Mouse (Mus musculus) embryo, embryonic 10.5 days (tissue): Measurements from ENCODE around the gene Malsu1.

Source experiments
- DNase-seq: peaks from one replicate; pipeline ENCODE4 v3.0.0-alpha.2; 2015; ENCODE audit warnings: low spot score

Malsu1 gene

DNA sequence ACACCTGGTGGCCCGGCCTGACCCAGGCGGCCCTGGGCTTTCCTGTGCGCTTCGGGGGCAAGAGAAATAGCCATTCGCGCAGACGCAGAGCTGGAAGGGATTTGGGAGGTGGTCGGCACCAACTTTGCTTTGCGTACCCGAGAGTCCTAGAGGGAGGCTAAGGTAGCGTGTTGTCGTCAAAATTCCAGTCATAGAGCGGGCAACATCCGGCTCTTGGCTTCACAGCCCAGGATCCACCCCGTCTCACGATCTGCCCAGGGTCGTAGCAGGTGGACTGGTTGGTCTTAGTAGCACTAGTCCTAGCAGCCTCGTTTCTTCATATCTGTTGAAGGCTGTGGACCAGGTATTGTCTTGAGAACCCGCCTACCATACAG, 509 bp downstream of the Malsu1 start:
- peak; percentile 41 for DNase-seq

DNA sequence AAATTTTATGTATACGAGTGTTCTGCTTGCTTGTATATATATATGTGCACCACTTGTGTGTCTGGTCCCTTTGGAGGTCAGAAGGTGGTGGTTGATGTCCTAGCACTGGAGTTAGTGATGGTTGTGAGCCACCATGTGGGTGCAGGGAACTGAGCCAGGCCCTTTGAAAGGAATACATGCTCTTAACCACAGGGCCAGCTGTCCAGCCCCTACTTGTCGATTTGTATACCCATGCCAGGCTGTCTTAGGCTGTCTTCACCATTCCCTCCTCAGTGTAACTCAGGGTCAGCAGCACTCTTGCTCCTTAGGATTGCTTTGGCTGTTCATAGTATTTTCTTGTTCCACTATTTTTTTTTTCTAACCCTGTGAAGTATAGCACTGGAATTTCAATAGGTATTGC, 4.3 kb downstream of the Malsu1 start:
- no peak for DNase-seq

DNA sequence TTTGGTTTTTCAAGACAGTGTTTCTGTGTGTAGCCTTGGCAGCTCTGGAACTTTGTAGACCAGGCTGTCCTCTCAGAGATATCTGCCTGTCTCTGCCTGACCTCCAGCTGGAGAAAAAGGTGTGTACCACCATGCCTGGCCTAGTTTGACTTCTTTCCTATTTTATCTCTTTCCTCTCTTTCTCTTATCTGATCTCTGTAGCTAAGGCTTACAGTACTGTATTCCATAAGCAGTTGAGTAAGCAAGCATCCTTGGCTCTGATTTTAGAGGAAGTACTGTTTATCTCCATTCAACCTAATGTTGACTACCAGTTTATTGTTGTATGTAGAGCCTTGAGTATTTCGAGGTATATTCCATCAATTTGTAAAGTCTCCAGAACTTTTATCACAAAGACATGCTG, 5.7 kb downstream of the Malsu1 start:
- DNase-seq, result no peak

DNA sequence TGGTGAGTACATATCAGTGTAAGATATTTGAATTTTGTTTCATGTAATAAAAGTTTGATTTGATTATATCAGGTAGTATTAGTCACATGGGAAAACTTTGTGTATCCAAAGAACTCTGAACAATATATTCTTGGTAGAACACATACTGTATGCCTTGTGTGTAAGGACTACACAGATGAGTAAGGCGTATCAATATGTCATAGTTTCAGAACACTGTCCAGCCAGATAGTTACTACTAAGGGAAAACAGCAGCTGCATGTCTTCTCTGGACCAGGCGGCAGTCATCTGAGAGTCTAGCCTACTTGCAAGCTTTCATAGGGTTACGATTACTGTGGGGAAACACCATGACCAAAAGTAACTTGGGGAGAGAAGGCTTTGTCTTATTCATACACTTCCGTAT, 9.4 kb downstream of the Malsu1 start:
- DNase-seq, result no peak

DNA sequence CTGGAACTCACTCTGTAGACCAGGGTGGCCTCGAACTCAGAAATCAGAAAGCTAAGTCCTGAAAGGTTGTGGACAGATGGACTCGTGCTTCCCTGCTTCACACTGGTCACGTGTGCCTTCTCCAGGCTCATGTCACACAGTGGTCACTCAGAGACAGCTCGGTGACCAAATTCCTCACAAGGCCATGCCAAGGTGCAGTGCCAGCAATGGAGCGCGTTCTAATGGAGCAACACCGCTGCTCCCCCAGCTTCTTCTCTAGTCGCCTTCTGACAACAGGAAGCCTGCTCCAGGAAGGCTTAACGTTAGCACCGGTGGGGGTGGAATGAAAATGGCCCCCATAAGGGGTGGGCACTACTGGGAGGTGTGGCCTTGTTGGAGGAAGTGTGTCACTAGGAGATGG, 21.4 kb downstream of the Malsu1 start:
- DNase-seq, result no peak

DNA sequence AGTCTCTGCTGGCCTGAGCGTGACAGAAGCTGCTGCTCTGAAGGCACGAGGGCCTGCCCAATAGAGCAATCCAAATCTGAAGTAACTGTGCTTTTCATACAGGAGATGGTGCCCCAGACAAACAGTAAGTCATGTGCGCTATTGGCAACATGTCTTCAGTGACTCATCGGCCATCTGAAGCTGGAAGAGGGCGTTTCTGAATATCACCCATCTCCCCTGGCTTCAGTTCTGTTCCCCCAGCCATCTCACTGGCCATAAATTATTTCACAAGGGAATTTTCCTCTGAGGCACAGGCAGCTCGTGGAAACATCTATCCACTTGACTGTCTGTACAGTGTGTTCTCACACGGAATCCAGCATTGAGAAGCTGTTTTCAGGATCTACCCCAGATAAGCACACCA, 22.8 kb downstream of the Malsu1 start:
- DNase-seq, result no peak

DNA sequence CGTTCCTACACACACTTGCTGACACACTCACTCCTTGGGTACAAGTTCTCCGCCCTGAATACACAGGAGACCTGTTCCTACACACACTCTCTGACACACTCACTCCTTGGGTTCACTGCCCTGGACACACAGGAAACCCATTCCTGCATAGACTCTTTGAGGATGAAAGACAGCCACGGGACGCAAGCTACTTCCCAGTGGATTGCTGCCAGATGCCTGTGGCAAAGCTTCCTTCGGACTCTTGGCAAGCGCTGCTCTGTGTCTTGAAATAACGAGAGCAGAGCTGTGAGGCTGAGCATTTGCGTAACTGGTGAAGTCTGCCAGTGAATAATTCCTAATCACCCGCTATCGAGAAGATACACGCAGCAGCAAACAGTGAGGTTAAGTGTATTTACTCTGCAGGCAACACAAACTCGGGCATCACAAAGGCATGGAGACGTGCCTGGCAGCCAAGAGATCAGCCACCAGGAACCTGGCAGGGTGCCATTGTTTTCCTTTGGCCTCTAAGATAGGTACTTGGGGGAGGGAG, 23.4 kb downstream of the Malsu1 start:
- no peak for DNase-seq

DNA sequence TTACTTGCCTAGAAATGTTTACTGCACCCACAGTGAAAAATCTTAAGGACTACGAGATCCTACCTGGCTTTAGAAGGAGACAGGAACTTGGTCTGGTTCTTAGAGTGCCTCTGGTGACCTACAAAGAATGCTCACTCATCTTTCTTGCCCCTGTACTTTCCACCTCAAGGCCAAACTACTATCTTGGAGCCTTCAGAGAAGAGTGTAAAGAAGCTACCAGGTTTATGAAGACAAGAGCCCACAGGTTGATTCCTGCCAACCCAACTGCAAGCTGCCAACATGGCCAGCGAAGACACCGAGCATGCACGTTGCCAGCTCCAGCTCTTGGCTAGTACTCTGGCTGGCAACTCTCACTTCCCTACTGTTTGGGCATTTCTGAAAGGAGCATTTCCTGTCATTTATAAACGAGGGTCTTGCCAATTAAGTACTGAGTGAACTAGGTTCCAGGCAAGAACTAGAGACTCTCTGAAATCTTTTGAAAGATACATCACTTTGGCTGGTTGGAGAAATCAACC, 24.1 kb downstream of the Malsu1 start:
- DNase-seq, result no peak

DNA sequence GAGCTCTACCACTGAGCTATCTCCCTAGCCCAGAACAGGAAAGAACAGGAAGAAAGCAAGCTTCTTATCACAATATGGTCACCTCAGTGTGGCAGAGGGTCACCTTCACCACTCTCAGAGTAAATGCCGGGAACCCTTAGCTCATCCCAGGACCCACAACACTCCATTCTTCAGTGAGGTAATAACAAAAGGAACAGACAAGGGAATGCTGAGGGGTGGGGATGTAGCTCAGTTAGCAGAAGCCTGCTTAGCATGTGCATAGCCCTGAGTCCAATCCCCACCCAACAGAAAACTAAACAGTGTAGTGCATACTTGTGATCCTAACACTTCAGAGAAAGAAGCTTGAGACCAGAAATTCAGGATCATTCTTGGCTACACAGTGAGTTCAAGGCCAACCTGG, 25.5 kb downstream of the Malsu1 start:
- DNase-seq, result no peak

DNA sequence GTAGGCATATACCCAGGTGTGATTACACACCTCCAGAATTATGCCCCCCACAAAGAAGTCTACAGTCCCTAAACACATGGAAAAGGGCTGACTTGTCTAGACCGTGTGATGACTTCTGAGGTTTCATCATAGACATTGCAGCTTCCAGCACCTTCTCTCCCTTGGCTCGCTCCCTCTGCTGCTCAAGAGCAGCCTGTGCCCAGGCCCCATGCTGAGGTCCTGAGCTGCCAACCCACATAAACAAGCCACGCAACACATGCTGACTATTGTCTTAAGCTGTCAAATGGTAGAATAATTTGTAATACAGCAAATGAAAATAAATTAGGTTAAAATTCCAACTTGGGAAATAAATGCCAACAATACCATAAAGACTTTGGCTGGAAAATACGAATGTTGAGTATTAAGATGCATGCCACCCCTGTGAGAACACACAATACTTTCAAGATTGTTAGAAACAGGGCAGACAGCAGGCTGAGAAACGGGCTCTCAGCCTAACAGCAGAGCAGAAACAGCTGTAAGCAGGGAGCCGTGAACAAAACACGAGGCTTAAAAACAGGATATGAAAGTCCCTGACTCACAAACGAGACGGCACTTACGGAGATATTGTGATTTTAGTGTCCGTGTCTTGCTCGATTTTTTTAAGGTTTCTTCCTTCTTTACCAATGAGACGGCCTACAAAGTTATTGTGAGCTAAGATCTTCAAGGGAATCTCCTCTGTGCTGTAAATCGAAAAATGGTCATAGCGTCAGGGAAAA, 33.3 kb downstream of the Malsu1 start:
- no peak for DNase-seq

DNA sequence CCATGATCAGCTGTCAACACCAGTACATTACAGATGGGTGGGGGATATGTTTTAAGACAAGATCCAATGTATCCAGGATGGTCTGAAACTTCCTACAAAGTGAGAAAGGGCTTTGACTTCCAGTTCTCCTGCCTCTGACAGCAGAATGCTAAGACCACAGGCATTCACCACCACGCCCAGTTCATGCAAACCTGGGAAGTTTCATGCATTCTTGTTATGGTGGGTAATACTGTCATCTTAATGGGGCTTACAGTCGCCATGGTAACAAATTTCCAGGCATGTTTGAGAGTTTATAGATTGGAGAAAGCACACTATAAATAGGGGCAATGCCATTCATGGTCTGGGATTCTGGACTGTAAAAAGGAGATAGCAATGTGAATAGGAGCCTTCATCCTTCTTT, 35.6 kb downstream of the Malsu1 start:
- DNase-seq, result no peak

DNA sequence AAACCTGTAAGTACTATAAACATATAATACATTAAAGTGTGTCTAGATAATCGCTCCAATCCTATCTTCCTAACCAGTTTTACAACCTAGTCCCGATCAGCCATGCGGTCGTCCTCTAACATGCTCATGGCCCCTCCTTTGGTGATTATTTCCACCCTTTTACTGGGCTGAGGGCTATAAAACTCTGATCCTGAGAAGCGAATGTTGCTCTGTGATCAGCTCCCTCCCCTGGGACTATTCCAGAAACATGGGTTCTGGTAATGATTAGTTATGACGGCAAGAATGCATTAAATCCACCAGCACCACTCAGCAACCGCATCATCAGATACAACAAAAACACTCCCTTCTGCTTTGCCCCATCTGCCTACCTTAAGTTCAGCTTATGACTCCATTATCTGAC, 40.3 kb downstream of the Malsu1 start:
- DNase-seq, result no peak

DNA sequence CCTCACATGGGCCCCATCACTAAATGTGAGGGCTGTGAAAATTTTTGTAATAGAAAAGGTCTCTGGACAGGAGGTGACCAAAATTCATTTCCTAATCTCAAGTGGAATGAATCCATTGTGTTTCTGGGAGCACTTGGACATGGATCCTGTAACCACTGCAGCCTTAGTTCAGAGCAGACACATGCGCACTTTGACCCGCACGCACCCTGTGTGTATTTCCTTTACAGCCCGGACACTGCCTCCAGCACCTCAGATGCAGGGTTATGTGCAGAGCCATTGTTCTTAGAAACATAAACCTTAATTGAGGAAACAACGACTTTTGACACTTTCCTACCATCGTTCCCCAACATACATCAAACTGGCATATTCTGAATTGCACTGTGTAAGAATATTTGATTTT, 40.9 kb downstream of the Malsu1 start:
- no peak for DNase-seq

DNA sequence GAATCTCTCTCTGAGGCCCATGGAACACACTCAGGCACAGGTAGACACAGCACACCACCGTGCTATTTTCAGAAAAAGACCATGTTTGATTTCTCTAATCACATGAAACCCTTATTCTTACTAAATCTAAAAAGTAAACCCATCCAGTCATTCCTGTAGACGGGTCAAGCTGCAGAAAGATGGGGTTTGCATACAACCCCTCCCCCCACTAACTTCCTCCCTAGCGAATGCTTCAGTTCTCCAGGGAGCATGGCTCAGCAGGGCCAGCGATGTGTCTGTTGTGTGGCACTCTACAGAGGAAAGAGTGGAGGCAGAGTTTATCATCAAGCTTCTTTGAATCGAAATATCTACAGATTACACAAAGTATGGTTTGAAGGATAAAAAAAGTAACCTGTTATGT, 42.0 kb downstream of the Malsu1 start:
- no peak for DNase-seq

DNA sequence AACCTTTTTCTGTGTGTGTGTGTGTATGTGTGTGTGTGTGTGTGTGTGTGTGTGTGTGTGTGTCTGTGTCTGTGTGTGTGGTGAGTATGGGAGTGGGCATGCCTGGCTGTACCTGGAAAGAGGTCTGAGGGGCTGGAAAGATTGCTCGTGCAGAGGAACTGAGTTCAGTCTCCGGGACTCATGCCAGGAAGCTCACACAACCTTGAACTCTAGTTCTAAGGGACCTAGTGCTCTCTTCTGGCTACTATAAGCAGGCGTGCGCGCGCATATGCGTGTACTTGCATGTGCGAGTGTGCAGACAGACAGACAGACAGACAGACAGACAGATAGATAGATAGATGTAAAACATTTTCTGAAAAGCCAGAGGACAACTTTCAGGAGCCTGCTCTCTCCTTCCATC, 42.6 kb downstream of the Malsu1 start:
- no peak for DNase-seq

DNA sequence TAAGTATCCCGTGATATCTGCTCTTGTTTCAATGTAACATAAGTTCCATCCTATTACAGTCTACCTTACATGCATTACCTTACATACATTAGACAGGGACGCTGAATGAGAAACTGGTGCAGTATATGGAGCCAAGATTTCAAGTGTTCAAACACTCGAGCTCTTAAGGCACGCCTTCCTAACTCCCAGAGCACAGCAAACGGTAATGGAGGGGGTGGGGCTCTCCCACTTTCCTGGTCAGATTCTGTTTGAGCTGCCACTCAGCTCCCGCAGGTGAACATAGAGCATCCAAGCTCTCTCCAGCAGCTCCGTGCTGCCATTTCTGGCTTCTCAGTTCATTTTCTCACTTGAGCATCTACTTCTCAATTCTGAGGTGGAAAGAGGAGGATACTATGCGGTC, 44.9 kb downstream of the Malsu1 start:
- no peak for DNase-seq

DNA sequence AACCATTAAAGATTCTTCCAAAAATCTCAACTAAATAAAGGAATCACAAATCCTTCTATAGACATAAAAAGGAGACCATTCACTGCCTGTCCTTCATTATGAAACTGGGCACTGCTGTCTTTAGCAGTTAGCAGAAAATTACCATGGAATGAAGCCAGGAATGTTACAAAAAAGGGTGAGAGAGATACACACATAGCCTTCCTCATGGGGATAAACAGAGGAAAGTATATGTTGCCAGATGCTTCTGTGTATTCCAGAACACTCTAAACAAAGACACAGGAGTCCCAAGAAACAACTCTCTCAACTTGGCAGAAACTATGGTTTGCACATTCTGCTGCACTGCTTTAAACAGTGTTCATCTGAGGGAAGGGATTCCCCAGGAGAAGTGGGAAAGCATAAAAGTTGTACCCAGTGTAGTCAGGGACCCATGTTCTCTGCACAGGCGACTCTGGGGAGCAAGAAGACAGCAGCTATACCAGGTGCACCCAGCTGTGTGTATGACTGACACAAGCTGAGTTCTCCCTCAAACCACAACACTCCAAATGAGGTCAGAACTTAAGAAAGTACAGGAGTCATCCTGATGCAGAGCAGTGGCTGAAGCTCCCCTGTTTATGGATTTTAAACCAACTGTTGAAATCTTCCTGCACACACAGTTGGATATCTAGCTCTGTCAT, 46.0 kb downstream of the Malsu1 start:
- no peak for DNase-seq

DNA sequence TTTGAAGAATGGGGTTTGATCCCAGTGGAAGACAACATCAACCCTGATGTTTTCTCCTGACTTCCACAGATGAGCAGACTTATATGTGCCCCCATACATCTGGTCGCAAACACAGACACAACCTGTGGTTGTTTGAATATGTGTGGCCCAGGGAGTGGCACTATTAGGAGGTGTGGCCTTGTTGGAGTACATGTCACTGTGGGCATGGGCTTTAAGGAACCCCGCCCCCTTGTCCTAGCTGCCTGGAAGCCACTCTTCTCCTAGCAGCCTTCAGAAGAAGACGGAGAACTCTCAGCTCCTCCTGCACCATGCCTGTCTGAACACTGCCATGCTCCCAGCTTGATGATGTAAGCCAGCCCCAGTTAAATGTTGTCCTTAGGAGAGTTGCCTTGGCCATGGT, 46.8 kb downstream of the Malsu1 start:
- DNase-seq, result no peak

DNA sequence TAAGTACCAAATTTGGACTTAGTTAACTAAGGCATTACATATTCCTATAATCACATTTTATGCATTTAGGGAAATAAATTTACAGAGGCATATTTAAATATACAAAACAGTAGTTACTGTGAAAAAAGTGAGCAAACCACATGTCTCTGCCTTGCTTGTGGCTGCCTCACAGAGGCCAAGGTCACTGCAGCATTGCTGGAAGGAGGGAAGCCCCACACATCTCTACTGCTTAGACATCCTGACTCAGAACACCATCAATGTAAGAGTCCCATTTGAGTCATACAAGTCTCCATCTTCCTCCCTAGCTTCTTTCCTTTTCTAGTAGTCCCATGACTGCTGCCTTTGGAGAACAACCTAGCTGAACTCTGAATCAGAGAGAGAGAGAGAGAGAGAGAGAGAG, 56.7 kb downstream of the Malsu1 start:
- no peak for DNase-seq

DNA sequence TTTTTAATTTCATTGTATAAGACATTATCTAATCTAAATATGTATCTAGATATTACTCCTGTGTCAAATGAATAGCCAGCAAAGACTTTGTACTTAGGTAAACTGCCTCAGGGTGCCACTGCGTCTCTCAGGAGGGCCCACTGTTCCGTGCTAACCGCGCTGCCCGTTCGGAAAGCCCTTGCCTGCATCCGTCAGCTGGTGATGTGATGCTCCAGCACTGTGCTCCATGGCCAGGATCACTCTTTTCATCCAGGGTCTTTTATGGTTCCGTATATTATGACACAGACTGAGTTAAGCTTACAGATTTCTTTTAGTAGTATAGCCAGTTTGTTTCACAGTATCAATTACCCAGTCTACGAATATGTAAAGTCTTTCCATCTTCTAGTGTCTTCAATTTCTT, 58.3 kb downstream of the Malsu1 start:
- DNase-seq, result no peak

DNA sequence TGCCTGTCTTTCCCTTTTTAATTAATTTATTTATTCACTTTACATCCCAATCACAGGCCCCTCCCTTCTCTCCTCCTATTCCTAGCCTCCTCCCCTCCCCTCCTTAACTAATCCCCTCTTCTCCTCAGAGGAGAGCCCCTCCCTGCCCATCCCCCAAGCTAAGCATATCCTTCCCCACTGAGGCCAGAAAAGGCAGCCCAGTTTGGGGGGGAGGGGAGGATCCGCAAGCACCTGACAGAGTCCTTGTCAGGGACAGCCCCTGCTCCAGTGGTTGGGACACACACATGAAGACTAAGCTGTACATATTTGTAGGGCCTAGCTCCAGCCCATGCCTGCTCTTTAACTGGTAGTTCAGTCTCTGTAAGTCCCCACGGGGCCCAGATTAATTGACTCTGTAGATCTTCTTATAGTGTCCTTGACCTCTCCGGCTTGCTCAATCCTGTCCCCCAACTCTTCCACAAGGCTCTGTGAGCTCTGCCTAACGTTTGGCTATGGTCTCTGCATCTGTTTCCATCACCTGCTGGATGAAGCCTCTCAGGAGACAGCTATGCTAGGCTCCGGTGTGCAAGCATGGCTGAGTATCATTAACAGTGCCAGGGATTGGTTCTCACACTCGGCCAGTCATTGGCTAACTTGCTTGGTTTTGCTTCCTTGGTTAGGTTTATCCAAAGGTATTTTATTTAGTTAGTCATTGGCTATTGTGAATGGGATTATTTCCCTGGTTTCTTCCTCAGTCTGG, 58.9 kb downstream of the Malsu1 start:
- no peak for DNase-seq
